Mouse (Mus musculus): ENCODE measurements around the gene Nhsl2.

- no peak for TF ChIP-seq CTCF (IDR thresholded peaks at IDR 0.05; ENCODE audit: extremely low read depth, insufficient read depth, low read length)
- TF ChIP-seq POLR2A (IDR thresholded peaks at IDR 0.05; ENCODE audit: extremely low read depth, insufficient read depth, low read length) = no peak
These were observed 236.7 kb downstream of the Nhsl2 start for GRCm38 (mm10) chrX:102085798-102086443.

All from cortical plate, adult 2 months (tissue).